Mouse (Mus musculus): Measurements from ENCODE around the gene Zfyve28.

GRCm38 (mm10) chr5:34286516-34286915 lies 1.7 kb downstream of the Zfyve28 start:
- TF ChIP-seq CTCF (IDR thresholded peaks at IDR 0.05; ENCODE audit: borderline replicate concordance, extremely low read depth, insufficient read depth, insufficient read length) (no peak), POLR2A (IDR thresholded peaks at IDR 0.05; ENCODE audit: borderline replicate concordance, extremely low read depth, insufficient read depth, insufficient read length, poor library complexity, severe bottlenecking) (no peak)
